In genomic region chr10:63179524-63179923, GRCm38 (mm10) we compare ENCODE assay signal across 27 mouse cellular contexts. TPM values are rescaled to one million over a fixed set of nuclear protein-coding genes. Genes with fewer than 3 reads are reported as not detected.
DNase-seq lines count a peak whose midpoint lies in the region; ATAC-seq and TF ChIP-seq lines count a peak whose summit lies in the region.
"Had no signal": no experiment of that assay in that cellular context is flagged by ENCODE, and none has a peak within 500 bp of the region (broad histone marks: within the 10 kb centered on the region; RNA-seq: fewer than 3 reads in every experiment).

No protein-coding gene starts in this region.

- no peak overlapping the region for H3K9ac ChIP-seq in heart, adult 2 months (ENCODE audit: low read depth, low read length)
- no peak overlapping the region for H3K9ac ChIP-seq in heart, embryonic 11.5 days (ENCODE audit: low read depth, low read length)
- H3K9ac ChIP-seq in heart, embryonic 15.5 days = no peak overlapping the region
- H3K9ac ChIP-seq: forebrain, embryonic 13.5 days; hindbrain, embryonic 13.5 days; limb, embryonic 15.5 days; liver, embryonic 14.5 days had no signal

- H3K4me2 ChIP-seq in heart, embryonic 11.5 days = no peak overlapping the region
- no peak overlapping the region for H3K4me2 ChIP-seq in heart, embryonic 15.5 days
- H3K4me2 ChIP-seq: forebrain, embryonic 13.5 days; hindbrain, embryonic 13.5 days; limb, embryonic 15.5 days had no signal

- WGBS in heart, adult 2 months = 45% methylated on average over 10 of the region's 10 CpGs
- 75% methylated on average over 10 of the region's 10 CpGs for WGBS in heart, embryonic 11.5 days (ENCODE audit: insufficient replicate concordance)
- 59% methylated on average over 10 of the region's 10 CpGs for WGBS in heart, embryonic 15.5 days

- H3K9me3 ChIP-seq in heart, embryonic 11.5 days (replicated peaks; ENCODE audit: control insufficient read depth, low read length) = no peaks in the 10 kb centered on the region
- H3K9me3 ChIP-seq in heart, embryonic 15.5 days (replicated peaks) = no peaks in the 10 kb centered on the region
- H3K9me3 ChIP-seq: forebrain, embryonic 13.5 days; hindbrain, embryonic 13.5 days; limb, embryonic 10.5 days; limb, embryonic 15.5 days had no signal

- H3K27me3 ChIP-seq in heart, adult 2 months (ENCODE audit: control insufficient read depth, insufficient read depth, low read length) = no peaks in the 10 kb centered on the region
- no peaks in the 10 kb centered on the region for H3K27me3 ChIP-seq in heart, embryonic 11.5 days (ENCODE audit: control insufficient read depth, insufficient read depth, low read length)
- H3K27me3 ChIP-seq in heart, embryonic 15.5 days = no peaks in the 10 kb centered on the region
- H3K27me3 ChIP-seq: forebrain, embryonic 13.5 days; hindbrain, embryonic 13.5 days; limb, embryonic 15.5 days had no signal

- H3K27ac ChIP-seq in heart, adult 2 months = peak overlapping the region; percentile 33
- H3K27ac ChIP-seq in heart, embryonic 11.5 days (ENCODE audit: low read depth, low read length) = no peak overlapping the region
- H3K27ac ChIP-seq in heart, embryonic 15.5 days = peak overlapping the region; percentile 10; the same call in 1 of the 2 replicates
- H3K27ac ChIP-seq: forebrain, embryonic 13.5 days; hindbrain, embryonic 13.5 days; limb, embryonic 10.5 days; limb, embryonic 15.5 days; liver, embryonic 14.5 days had no signal

- no peak for TF ChIP-seq EP300 in heart, adult 2 months (IDR thresholded peaks at IDR 0.05; ENCODE audit: insufficient read depth, low read depth, low read length)

- DNase-seq in heart, adult 2 months = peak in 1 of 2 experiments; percentile 64
- DNase-seq in ES-CJ7 (ENCODE audit: low read depth, low spot score) = peak; percentile 29
- DNase-seq in retina, embryonic 14.5 days (ENCODE audit: low spot score) = peak; percentile 17
- no peak for DNase-seq in adrenal gland, postnatal 25 days
- no peak for DNase-seq in urinary bladder, postnatal 25 days (ENCODE audit: low spot score)
- DNase-seq: adrenal gland, adult 8-10 months; cerebellum, adult 9-10 months; cerebellum, postnatal 36 days; gastrocnemius, postnatal 36 days; kidney, postnatal 14 days; layer of hippocampus, adult 9-11 months; lung, adult 2 months; lung, postnatal 14 days; midbrain, embryonic 14.5 days; right cerebral cortex, adult 18-20 months; thymus, adult 2 months; thymus, postnatal 36 days had no signal

- TF ChIP-seq POLR2A in heart, adult 2 months (IDR thresholded peaks at IDR 0.05; ENCODE audit: insufficient read depth, low read depth, low read length) = no peak

- H3K4me3 ChIP-seq in heart, adult 2 months = no peak overlapping the region
- no peak overlapping the region for H3K4me3 ChIP-seq in heart, embryonic 11.5 days (ENCODE audit: low read depth, low read length)
- H3K4me3 ChIP-seq in heart, embryonic 15.5 days = no peak overlapping the region
- H3K4me3 ChIP-seq: forebrain, embryonic 13.5 days; hindbrain, embryonic 13.5 days; limb, embryonic 10.5 days; limb, embryonic 15.5 days had no signal

- no peak for TF ChIP-seq CTCF in heart, adult 2 months (IDR thresholded peaks at IDR 0.05)

- H3K4me1 ChIP-seq in heart, adult 2 months (ENCODE audit: control insufficient read depth, insufficient read depth, low read length) = peaks cover 5% of the 10 kb centered on the region; the same call in 1 of the 2 replicates
- H3K4me1 ChIP-seq in heart, embryonic 11.5 days (ENCODE audit: control insufficient read depth, insufficient read depth, low read length) = no peaks in the 10 kb centered on the region
- H3K4me1 ChIP-seq in heart, embryonic 15.5 days (replicated peaks) = peaks cover 7% of the 10 kb centered on the region; the same call in 1 of the 2 replicates
- H3K4me1 ChIP-seq: forebrain, embryonic 13.5 days; hindbrain, embryonic 13.5 days; limb, embryonic 15.5 days had no signal

- H3K36me3 ChIP-seq in heart, adult 2 months (ENCODE audit: control insufficient read depth, insufficient read depth, low read length) = peaks cover 3% of the 10 kb centered on the region; the same call in 1 of the 2 replicates
- H3K36me3 ChIP-seq in heart, embryonic 11.5 days (ENCODE audit: control insufficient read depth, insufficient read depth, low read length) = no peaks in the 10 kb centered on the region
- H3K36me3 ChIP-seq in heart, embryonic 15.5 days = no peaks in the 10 kb centered on the region
- H3K36me3 ChIP-seq: hindbrain, embryonic 13.5 days; limb, embryonic 10.5 days; limb, embryonic 15.5 days had no signal

- ATAC-seq in heart, embryonic 11.5 days (replicated peaks; ENCODE audit: insufficient number of reproducible peaks, low FRiP score, low TSS enrichment) = no peak
- 0 out of 2 replicates have a peak, but pooled peaks have one; percentile 2 for ATAC-seq in heart, embryonic 15.5 days (replicated peaks; ENCODE audit: insufficient number of reproducible peaks, insufficient read depth, low FRiP score, low read depth)
- ATAC-seq: forebrain, embryonic 13.5 days; intestine, postnatal 0 days had no signal

- H3K79me2 ChIP-seq in heart, adult 2 months (replicated peaks; ENCODE audit: control insufficient read depth, insufficient read depth, low read length) = no peaks in the 10 kb centered on the region

- intact Hi-C loops in heart, adult 2 months (cut with DNase I) = no loop called here

RNA-seq across cellular contexts. Expression of gene Mypn, which starts 24.2 kb away (rescaled TPM):
- total RNA-seq in heart, adult 2 months (2021) = 100 to 1,000 TPM in 1 of 2 experiments, 10 to 100 TPM in 1; 96.6 to 110 TPM
- 32.1 and 43.5 TPM in 2 replicates for polyA plus RNA-seq in heart, adult 2 months (2012; rRNA removed)
- 3.3 and 3.8 TPM in 2 replicates for polyA plus RNA-seq in heart, embryonic 11.5 days (2014; fragmentation: Nextera tagmentation; extraction: Ambion mirVana)
- polyA plus RNA-seq in heart, embryonic 15.5 days (2015; fragmentation: Nextera tagmentation; extraction: Ambion mirVana) = 8.7 and 9.9 TPM in 2 replicates
- 0.33 and 0.39 TPM in 2 replicates for total RNA-seq in adrenal gland, postnatal 25 days (2021)
- total RNA-seq: monocyte, adult 5-6 weeks had no signal
- polyA plus RNA-seq: forebrain, embryonic 13.5 days; kidney, embryonic 14.5 days had no signal

Comparison
In these comparisons a context has a peak if more than half of its experiments do, and no peak if none do; other contexts are left out.
1. DNase-seq: peak in ES-CJ7 (single experiment) and retina, embryonic 14.5 days (single experiment); none in adrenal gland, postnatal 25 days (single experiment) and urinary bladder, postnatal 25 days (single experiment).